24 mouse cellular contexts compared by ENCODE assay signal in the genomic region with DNA sequence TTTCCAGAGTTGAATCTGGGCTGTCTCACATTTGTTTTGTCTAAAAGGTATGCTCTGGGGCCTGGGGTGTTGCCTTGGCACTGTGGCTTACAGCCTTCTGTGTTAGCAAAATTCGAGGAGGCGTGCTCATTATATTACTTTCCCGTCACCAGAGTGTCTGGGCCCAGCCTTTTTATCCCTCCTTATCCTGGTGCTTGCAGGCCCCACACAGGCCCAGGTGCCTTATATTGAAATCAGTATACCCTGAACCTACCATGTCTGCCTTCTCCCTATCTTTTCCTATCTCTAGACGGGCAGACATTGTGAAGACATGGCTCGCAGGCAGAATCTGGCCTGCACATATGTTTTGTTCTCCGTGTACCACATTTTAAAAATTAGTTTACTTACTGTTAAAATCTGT.
"Had no signal": no experiment of that assay in that cellular context is flagged by ENCODE, and none has a peak within 500 bp of the region (broad histone marks: within the 10 kb centered on the region; RNA-seq: fewer than 3 reads in every experiment).

No protein-coding gene starts in this region.

- ATAC-seq: hindbrain, embryonic 16.5 days; inflammation-experienced regulatory T-cells, adult 6 months; intestine, embryonic 15.5 days; intestine, postnatal 0 days had no signal

- H3K4me3 ChIP-seq: gastrocnemius, adult 2 months; heart, embryonic 10.5 days; heart, embryonic 12.5 days; hindbrain, embryonic 10.5 days; hindbrain, embryonic 12.5 days; intestine, embryonic 15.5 days; limb, embryonic 10.5 days; limb, embryonic 12.5 days had no signal

- H3K27ac ChIP-seq: gastrocnemius, adult 2 months; heart, embryonic 10.5 days; hindbrain, embryonic 10.5 days; hindbrain, embryonic 12.5 days; hindbrain, embryonic 14.5 days; intestine, embryonic 15.5 days; kidney, postnatal 0 days; limb, embryonic 10.5 days; limb, embryonic 12.5 days had no signal

- DNase-seq: gastrocnemius, adult 2 months; gastrocnemius, postnatal 10 days; gastrocnemius, postnatal 25 days; heart, adult 18-20 months; heart, postnatal 10 days; heart, postnatal 4 days; kidney, adult 18-20 months; kidney, adult 8-10 months; kidney, postnatal 14 days; kidney, postnatal 36 days; layer of hippocampus, adult 9-11 months; layer of hippocampus, postnatal 36 days had no signal

- H3K27me3 ChIP-seq: heart, embryonic 12.5 days; hindbrain, embryonic 12.5 days; intestine, embryonic 15.5 days; limb, embryonic 12.5 days had no signal

- H3K36me3 ChIP-seq: heart, embryonic 12.5 days; hindbrain, embryonic 12.5 days; intestine, embryonic 15.5 days had no signal

- H3K9ac ChIP-seq: heart, embryonic 12.5 days; hindbrain, embryonic 12.5 days; hindbrain, embryonic 14.5 days; intestine, embryonic 15.5 days; limb, embryonic 12.5 days had no signal

- H3K9me3 ChIP-seq: heart, embryonic 10.5 days; heart, embryonic 12.5 days; hindbrain, embryonic 10.5 days; hindbrain, embryonic 12.5 days; intestine, embryonic 15.5 days; limb, embryonic 10.5 days; limb, embryonic 12.5 days had no signal

- H3K4me2 ChIP-seq: heart, embryonic 12.5 days; hindbrain, embryonic 12.5 days; hindbrain, embryonic 14.5 days; intestine, embryonic 15.5 days; limb, embryonic 12.5 days had no signal
